Mouse (Mus musculus): ENCODE measurements around the gene Bin2. TPM values are rescaled to one million over a fixed set of nuclear protein-coding genes. Genes with fewer than 3 reads are reported as not detected.

The Bin2 gene
- polyA plus RNA-seq, 1 experiment from 2014 or later, result 3.3 TPM

- Histone ChIP-seq H3K4me3 (peak overlapping the region; percentile 86), H3K9me3 (no peaks in the 10 kb centered on the region), H3K36me3 (replicated peaks) (no peaks in the 10 kb centered on the region), H3K27me3 (ENCODE audit: poor library complexity, severe bottlenecking) (peaks cover 85% of the 10 kb centered on the region), H3K27ac (no peak overlapping the region), H3K4me1 (peaks cover 41% of the 10 kb centered on the region)
- WGBS, result 12% methylated on average over 21 of the region's 21 CpGs
- peak; percentile 24 for DNase-seq (ENCODE audit: extremely low spot score, low spot score)
Measured at GRCm38 (mm10) chr15:100600696-100601272, 68.6 kb downstream of the Bin2 start.

GRCm38 (mm10) chr15:100600047-100600695 is 69.2 kb downstream of the Bin2 start:
- under 1% methylated on average over 34 of the region's 35 CpGs for WGBS

GRCm38 (mm10) chr15:100599276-100600046 is 69.9 kb downstream of the Bin2 start, which contains the start of gene Pou6f1:
TSS of gene Pou6f1 (minus strand) at chr15:100599984.
- peak; percentile 44 for DNase-seq (ENCODE audit: extremely low spot score, low spot score)
- H3K4me1 ChIP-seq, result peaks cover 30% of the 10 kb centered on the region
- H3K36me3 ChIP-seq (replicated peaks), result no peaks in the 10 kb centered on the region
- peak within 1 kb of the TSS; percentile 86 for H3K4me3 ChIP-seq
- peak within 1 kb of the TSS; percentile 93 for H3K27ac ChIP-seq
- no peaks in the 10 kb centered on the region for H3K9me3 ChIP-seq
- under 1% methylated on average over 69 of the region's 76 CpGs for WGBS
- peaks cover 72% of the 10 kb centered on the region for H3K27me3 ChIP-seq (ENCODE audit: poor library complexity, severe bottlenecking)

More at GRCm38 (mm10) chr15:100600047-100600695, 69.2 kb downstream of the Bin2 start:
- Histone ChIP-seq H3K4me1 (peaks cover 37% of the 10 kb centered on the region), H3K36me3 (replicated peaks) (no peaks in the 10 kb centered on the region), H3K27me3 (ENCODE audit: poor library complexity, severe bottlenecking) (peaks cover 79% of the 10 kb centered on the region), H3K27ac (peak overlapping the region; percentile 93), H3K4me3 (peak overlapping the region; percentile 86), H3K9me3 (no peaks in the 10 kb centered on the region)
- DNase-seq (ENCODE audit: extremely low spot score, low spot score), result peak; percentile 72

GRCm38 (mm10) chr15:100598883-100599275 is 70.5 kb downstream of the Bin2 start:
- DNase-seq (ENCODE audit: extremely low spot score, low spot score), result peak; percentile 42
- H3K27ac ChIP-seq, result peak overlapping the region; percentile 93

DNA sequence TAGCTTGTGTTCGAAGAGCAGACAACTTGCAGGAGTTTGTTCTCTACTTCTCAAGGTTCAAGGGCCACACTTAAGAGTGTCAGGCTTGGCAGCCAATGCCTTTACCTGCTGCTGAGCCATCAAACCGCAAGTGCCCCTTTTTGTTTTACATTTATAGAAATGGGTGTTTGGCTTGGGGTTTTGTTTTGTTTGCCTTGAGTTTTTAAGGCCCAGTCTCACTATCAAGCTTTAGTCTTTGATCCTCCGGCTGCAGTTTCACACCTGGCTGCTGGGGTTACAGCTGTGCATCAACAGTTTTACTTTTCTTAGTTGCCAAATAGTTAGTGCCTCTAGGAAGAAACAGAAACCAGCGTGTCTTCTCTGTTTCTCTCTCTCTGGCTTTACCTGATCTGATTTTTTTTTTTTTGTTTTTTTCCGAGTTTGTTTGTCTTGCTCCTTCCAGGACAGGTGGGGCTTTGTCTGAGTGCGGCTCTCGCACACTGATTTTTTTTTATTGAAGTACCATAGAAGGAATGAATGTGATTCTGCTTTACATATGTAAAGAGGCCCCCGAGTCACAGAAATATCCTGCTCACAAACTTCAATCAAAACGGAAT is 71.0 kb downstream of the Bin2 start:
- Histone ChIP-seq H3K4me3 (peak overlapping the region; percentile 86), H3K9me3 (no peaks in the 10 kb centered on the region), H3K27ac (no peak overlapping the region), H3K27me3 (ENCODE audit: poor library complexity, severe bottlenecking) (peaks cover 62% of the 10 kb centered on the region), H3K4me1 (peaks cover 26% of the 10 kb centered on the region), H3K36me3 (replicated peaks) (no peaks in the 10 kb centered on the region)
- no peak for DNase-seq (ENCODE audit: extremely low spot score, low spot score)
- WGBS, result 33% methylated on average over 9 of the region's 9 CpGs

More at GRCm38 (mm10) chr15:100598883-100599275, 70.5 kb downstream of the Bin2 start:
- no peaks in the 10 kb centered on the region for H3K9me3 ChIP-seq
- 5% methylated on average over 12 of the region's 12 CpGs for WGBS
- no peaks in the 10 kb centered on the region for H3K36me3 ChIP-seq (replicated peaks)
- H3K27me3 ChIP-seq (ENCODE audit: poor library complexity, severe bottlenecking), result peaks cover 66% of the 10 kb centered on the region
- H3K4me3 ChIP-seq, result peak overlapping the region; percentile 86
- H3K4me1 ChIP-seq, result peaks cover 26% of the 10 kb centered on the region

DNA sequence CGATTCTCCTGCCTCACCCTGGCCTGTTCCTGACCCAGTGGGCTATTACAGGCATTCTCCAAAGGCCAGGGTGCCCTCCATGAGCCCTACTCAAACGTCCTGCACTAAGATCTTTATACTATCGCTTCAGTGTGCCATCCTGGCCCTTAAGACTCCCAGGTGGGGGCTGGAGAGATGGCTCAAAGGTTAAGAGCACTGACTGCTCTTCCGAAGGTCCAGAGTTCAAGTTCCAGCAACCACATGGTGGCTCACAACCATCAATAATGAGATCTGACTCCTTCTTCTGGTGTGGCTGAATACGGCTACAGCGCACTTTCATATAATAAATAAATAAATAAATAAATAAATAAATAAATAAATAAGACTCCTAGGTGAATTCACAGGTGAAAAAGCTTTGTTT is 76.5 kb downstream of the Bin2 start:
- DNase-seq (ENCODE audit: extremely low spot score, low spot score), result no peak
- Histone ChIP-seq H3K36me3 (replicated peaks) (no peaks in the 10 kb centered on the region), H3K4me3 (no peak overlapping the region), H3K4me1 (peaks cover 3% of the 10 kb centered on the region), H3K9me3 (no peaks in the 10 kb centered on the region), H3K27ac (no peak overlapping the region), H3K27me3 (ENCODE audit: poor library complexity, severe bottlenecking) (peaks cover 6% of the 10 kb centered on the region)
- 83% methylated on average over 6 of the region's 6 CpGs for WGBS

Small RNA genes lying within 50 kb of the gene (microRNA-seq; reads per million reads assigned to microRNA genes)
- not detected for gene Mir6961

Other genes with a start within 250 kb of the Bin2 start
- 0.05 TPM in 1 of 2 replicates, not detected in the other for gene Gm5475, start 247.4 kb downstream of the Bin2 start, polyA plus RNA-seq (2016; fragmentation: Nextera tagmentation; extraction: Ambion mirVana)
- gene Slc11a2, start 244.5 kb downstream of the Bin2 start, polyA plus RNA-seq (2016; fragmentation: Nextera tagmentation; extraction: Ambion mirVana), result 29.2 and 29.4 TPM in 2 replicates
- gene Letmd1, start 200.5 kb downstream of the Bin2 start, polyA plus RNA-seq (2016; fragmentation: Nextera tagmentation; extraction: Ambion mirVana), result 39.5 and 41.3 TPM in 2 replicates
- gene Csrnp2, start 174.1 kb downstream of the Bin2 start, polyA plus RNA-seq (2016; fragmentation: Nextera tagmentation; extraction: Ambion mirVana), result 17.0 and 17.2 TPM in 2 replicates
- gene Tfcp2, start 117.5 kb downstream of the Bin2 start, polyA plus RNA-seq (2016; fragmentation: Nextera tagmentation; extraction: Ambion mirVana), result 31.4 and 33.4 TPM in 2 replicates
- gene Pou6f1, start 69.6 kb downstream of the Bin2 start, polyA plus RNA-seq (2016; fragmentation: Nextera tagmentation; extraction: Ambion mirVana), result 3.6 and 4.9 TPM in 2 replicates
- gene Dazap2, start 54.2 kb downstream of the Bin2 start, polyA plus RNA-seq (2016; fragmentation: Nextera tagmentation; extraction: Ambion mirVana), result 214 and 224 TPM in 2 replicates
- gene Smagp, start 32.6 kb downstream of the Bin2 start, polyA plus RNA-seq (2016; fragmentation: Nextera tagmentation; extraction: Ambion mirVana), result 4.3 and 4.6 TPM in 2 replicates
- gene Cela1, start 18.4 kb upstream of the Bin2 start, polyA plus RNA-seq (2016; fragmentation: Nextera tagmentation; extraction: Ambion mirVana), result 1.4 and 1.8 TPM in 2 replicates
- not detected in 2 replicates for gene Galnt6, start 59.8 kb upstream of the Bin2 start, polyA plus RNA-seq (2016; fragmentation: Nextera tagmentation; extraction: Ambion mirVana)
- 10.1 and 10.8 TPM in 2 replicates for gene Slc4a8, start 92.2 kb upstream of the Bin2 start, polyA plus RNA-seq (2016; fragmentation: Nextera tagmentation; extraction: Ambion mirVana)
- gene Scn8a, start 200.3 kb upstream of the Bin2 start, polyA plus RNA-seq (2016; fragmentation: Nextera tagmentation; extraction: Ambion mirVana), result 9.0 and 11.0 TPM in 2 replicates

All from forebrain, embryonic 10.5 days (tissue).